Mouse (Mus musculus) intestine, embryonic 16.5 days (tissue): ENCODE measurements around the gene Neil3. TPM values are rescaled to one million over a fixed set of nuclear protein-coding genes. Genes with fewer than 3 reads are reported as not detected.
"Not testable (repeated sequence)": the region's sequence is repeated elsewhere in the genome, so short reads cannot be mapped to it uniquely, and the experiment has no call there.

Experiments used
- ATAC-seq: fragments of 200-750 bp; cut with Nextera tagmentation; 2 replicates; pipeline ENCODE4 v1.8.0; 2017; ENCODE audit warnings: moderate TSS enrichment, moderate library complexity
- H3K27ac ChIP-seq: fragments of 300-500 bp; sonication (generic); 2 replicates; pipeline ENCODE4 v1.5.1; 2014; ENCODE audit warnings: mild to moderate bottlenecking, low read length
- H3K27me3 ChIP-seq: fragments of 300-500 bp; sonication (generic); replicated peaks from 2 replicates; pipeline ENCODE4 v1.6.1; 2014; ENCODE audit warnings: low read length, control low read depth, mixed read lengths; ENCODE audit not compliant: control insufficient read depth, insufficient read depth
- H3K36me3 ChIP-seq: fragments of 300-500 bp; sonication (generic); 2 replicates; pipeline ENCODE4 v1.6.1; 2014; ENCODE audit warnings: low read length, control low read depth; ENCODE audit not compliant: control insufficient read depth, insufficient read depth
- H3K4me1 ChIP-seq: fragments of 300-500 bp; sonication (generic); 2 replicates; pipeline ENCODE4 v1.6.1; 2014; ENCODE audit warnings: low read length, control low read depth, mixed read lengths; ENCODE audit not compliant: control insufficient read depth, insufficient read depth
- H3K4me2 ChIP-seq: fragments of 300-500 bp; sonication (generic); 2 replicates; pipeline ENCODE4 v1.6.1; 2014; ENCODE audit warnings: low read depth, low read length, control low read depth
- H3K4me3 ChIP-seq: fragments of 300-500 bp; sonication (generic); 2 replicates; pipeline ENCODE4 v1.5.1; 2014; ENCODE audit warnings: mild to moderate bottlenecking, low read length
- H3K9ac ChIP-seq: fragments of 300-500 bp; sonication (generic); 2 replicates; pipeline ENCODE4 v1.6.1; 2014; ENCODE audit warnings: low read depth, low read length
- H3K9me3 ChIP-seq: fragments of 300-500 bp; sonication (generic); 2 replicates; pipeline ENCODE4 v1.6.1; 2016; ENCODE audit warnings: low read length, control low read depth; ENCODE audit not compliant: control insufficient read depth
- WGBS: fragments of 180-500 bp; shearing (Covaris S2); extraction: QIAGEN DNeasy Blood & Tissue Kit; methylation state at CpG from one replicate; pipeline ENCODE4 v1.1.7; 2014; 5-methylcytosine and 5-hydroxymethylcytosine counted together
- polyA plus RNA-seq: library from polyadenylated mRNA; unstranded; fragments of >200 nt; fragmentation: Nextera tagmentation; extraction: Ambion mirVana; gene quantifications from 2 replicates; pipeline ENCODE4 v1.2.1, GENCODE M21; 2015

The Neil3 gene
- polyA plus RNA-seq, 1 experiment from 2014 or later: 24.4 TPM

DNA sequence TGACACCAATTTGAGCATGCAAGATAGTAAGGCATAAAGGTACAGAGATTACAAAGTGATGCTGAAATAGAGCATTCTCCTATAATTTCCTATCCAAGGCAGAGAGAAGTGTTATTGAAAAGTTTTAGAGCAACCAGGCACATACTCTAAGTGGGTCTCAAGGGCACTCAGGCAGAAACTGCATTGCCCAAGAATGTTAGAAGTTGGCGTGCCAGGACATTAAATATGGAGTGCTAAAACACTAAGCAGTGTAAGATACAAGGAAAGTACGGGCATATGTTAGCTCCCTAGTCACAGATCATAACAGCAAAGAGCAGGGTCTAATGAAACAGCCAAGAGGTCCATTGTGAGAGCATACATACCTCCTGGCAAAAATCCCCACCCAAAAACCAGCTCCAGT lies 65.3 kb downstream of the Neil3 start:
- Histone ChIP-seq H3K27ac (no peak overlapping the region), H3K4me2 (no peak overlapping the region), H3K9ac (no peak overlapping the region), H3K27me3 (no peaks in the 10 kb centered on the region), H3K9me3 (no peaks in the 10 kb centered on the region), H3K4me3 (no peak overlapping the region), H3K36me3 (no peaks in the 10 kb centered on the region), H3K4me1 (no peaks in the 10 kb centered on the region)
- 83% methylated on average over 2 of the region's 2 CpGs for WGBS
- ATAC-seq: no peak

DNA sequence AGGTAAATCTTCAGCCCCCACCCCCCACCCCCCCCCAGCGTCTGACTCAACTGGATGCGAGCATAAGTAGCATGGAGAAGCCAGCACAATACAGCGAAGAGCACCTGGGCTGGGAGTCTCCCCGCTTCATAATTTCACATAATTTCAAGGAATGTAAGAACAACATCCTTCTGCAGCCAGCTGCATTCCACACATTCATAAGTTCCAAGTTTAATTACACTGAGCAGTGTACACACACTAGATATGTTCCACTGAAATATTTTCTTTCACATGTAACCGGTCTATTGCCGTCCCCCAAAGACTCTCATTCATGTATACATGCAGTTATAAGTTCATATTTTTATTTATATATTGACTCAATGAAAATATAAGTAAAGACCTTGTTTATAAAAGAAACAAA lies 72.6 kb downstream of the Neil3 start:
- Histone ChIP-seq H3K27ac (no peak overlapping the region), H3K27me3 (no peaks in the 10 kb centered on the region), H3K4me2 (no peak overlapping the region), H3K9me3 (no peaks in the 10 kb centered on the region), H3K9ac (no peak overlapping the region), H3K36me3 (no peaks in the 10 kb centered on the region), H3K4me3 (no peak overlapping the region), H3K4me1 (no peaks in the 10 kb centered on the region)
- WGBS: 77% methylated on average over 6 of the region's 6 CpGs
- no peak for ATAC-seq

DNA sequence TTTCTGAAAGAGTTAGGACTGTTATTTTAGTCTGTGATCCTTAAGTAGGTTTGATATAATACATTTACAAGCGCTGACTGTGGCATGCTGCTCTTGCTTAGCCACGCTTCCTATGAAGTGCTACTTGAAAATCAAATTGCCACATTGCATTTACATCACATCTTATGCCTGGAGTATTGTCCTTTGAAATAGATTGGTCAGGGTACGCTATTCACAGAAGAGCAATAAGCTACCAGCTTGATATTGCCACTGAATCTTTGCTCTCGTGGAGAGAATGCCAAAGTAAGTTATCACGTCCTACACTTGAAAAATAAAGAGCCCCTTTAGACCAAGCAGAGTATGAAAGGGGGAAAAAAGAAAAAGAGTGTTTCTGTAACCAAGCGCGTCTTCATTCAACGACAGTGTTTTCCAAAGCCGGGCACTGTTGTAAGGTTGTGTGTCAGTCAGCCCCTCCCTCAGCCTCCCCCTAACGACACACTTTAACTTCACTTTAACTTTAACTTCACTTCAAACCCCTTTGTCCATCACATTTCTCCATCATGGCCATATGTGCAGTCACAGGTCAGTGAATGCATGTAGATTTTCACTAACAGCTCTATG lies 76.3 kb downstream of the Neil3 start:
- H3K9ac ChIP-seq: no peak overlapping the region
- no peaks in the 10 kb centered on the region for H3K36me3 ChIP-seq
- H3K4me1 ChIP-seq: no peaks in the 10 kb centered on the region
- no peak overlapping the region for H3K4me3 ChIP-seq
- H3K4me2 ChIP-seq: no peak overlapping the region
- WGBS: 83% methylated on average over 10 of the region's 10 CpGs
- H3K27me3 ChIP-seq: no peaks in the 10 kb centered on the region
- no peak overlapping the region for H3K27ac ChIP-seq
- no peak for ATAC-seq
- H3K9me3 ChIP-seq: no peaks in the 10 kb centered on the region

DNA sequence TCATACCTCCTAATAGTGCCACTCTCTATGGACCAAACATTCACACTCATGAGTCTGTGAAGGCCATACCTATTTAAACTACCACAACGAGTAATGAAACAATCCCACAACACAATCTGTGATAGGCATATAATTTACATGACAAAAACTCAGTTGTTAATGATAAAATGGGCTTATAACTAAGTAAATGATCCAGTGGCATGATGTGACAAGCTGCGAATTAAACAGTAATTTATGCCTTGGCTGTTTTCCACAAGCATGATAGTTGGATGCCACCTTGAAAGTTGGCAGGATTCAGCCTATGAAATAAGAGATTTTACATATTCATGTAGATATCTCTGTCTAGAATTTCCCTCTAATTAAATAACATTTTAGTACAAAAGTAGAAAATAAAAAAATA lies 99.3 kb downstream of the Neil3 start:
- Histone ChIP-seq H3K9me3 (no peaks in the 10 kb centered on the region), H3K36me3 (no peaks in the 10 kb centered on the region), H3K27me3 (no peaks in the 10 kb centered on the region), H3K4me3 (no peak overlapping the region), H3K4me2 (no peak overlapping the region), H3K9ac (no peak overlapping the region), H3K27ac (no peak overlapping the region), H3K4me1 (no peaks in the 10 kb centered on the region)
- WGBS: 82% methylated on average over 2 of the region's 2 CpGs
- no peak for ATAC-seq

DNA sequence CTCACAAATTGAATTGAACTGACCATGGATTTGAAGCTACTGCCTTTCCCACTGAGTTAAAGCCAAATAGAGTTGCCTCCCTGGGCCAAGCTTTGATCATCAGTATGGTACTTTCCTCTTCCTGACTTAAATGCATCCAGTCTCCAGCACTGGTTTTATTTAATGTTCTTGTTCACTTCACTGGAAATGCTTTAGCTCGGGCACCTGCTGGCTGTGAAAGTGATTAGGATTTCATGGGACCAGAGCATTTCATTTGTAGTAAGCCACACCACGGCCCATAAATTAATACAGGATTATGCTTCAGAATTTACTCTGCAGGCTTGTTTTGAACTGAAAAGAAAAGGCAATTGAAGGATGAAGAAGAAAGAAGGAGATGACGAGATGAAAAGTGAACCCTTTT lies 100.8 kb downstream of the Neil3 start:
- H3K27ac ChIP-seq, H3K9ac ChIP-seq, ATAC-seq, H3K27me3 ChIP-seq, H3K4me1 ChIP-seq, H3K4me3 ChIP-seq, H3K9me3 ChIP-seq, H3K4me2 ChIP-seq, H3K36me3 ChIP-seq: not testable (repeated sequence)
- WGBS: 74% methylated on average over 3 of the region's 3 CpGs

Other genes starting within 250 kb of the Neil3 start
- 57.5 and 58.7 TPM in 2 replicates for gene Aga, start 127.3 kb downstream of the Neil3 start, polyA plus RNA-seq